Mouse (Mus musculus): ENCODE results near the gene Farsb. TPM values are rescaled to one million over a fixed set of nuclear protein-coding genes. Genes with fewer than 3 reads are reported as not detected.

The Farsb gene
- polyA plus RNA-seq, 1 experiment from 2014 or later, result 117 TPM

Other genes starting within 250 kb of the Farsb start
- gene Sgpp2, start 178.6 kb downstream of the Farsb start, polyA plus RNA-seq (2015; fragmentation: Nextera tagmentation; extraction: Ambion mirVana), result 0.95 and 1.1 TPM in 2 replicates
- gene Mogat1, start 22.1 kb upstream of the Farsb start, polyA plus RNA-seq (2015; fragmentation: Nextera tagmentation; extraction: Ambion mirVana), result 0.62 TPM in 1 of 2 replicates, not detected in the other
- gene BC035947, start 23.3 kb upstream of the Farsb start, polyA plus RNA-seq (2015; fragmentation: Nextera tagmentation; extraction: Ambion mirVana), result 0.05 and 0.11 TPM in 2 replicates
- 38.5 and 40.7 TPM in 2 replicates for gene Acsl3, start 168.9 kb upstream of the Farsb start, polyA plus RNA-seq (2015; fragmentation: Nextera tagmentation; extraction: Ambion mirVana)
- gene Utp14b, start 169.1 kb upstream of the Farsb start, polyA plus RNA-seq (2015; fragmentation: Nextera tagmentation; extraction: Ambion mirVana), result 2.8 and 3.1 TPM in 2 replicates

All from lung, embryonic 16.5 days (tissue).